Mouse (Mus musculus) ES-E14 (cell line): ENCODE measurements around the gene Gpr68.

ENCODE experiments used
- CHD2 ChIP-seq: IDR thresholded peaks from 2 replicates; pipeline ENCODE4 v1.6.1; 2014; ENCODE audit warnings: mild to moderate bottlenecking, low read depth, low read length, inconsistent platforms
- ZC3H11A ChIP-seq: IDR thresholded peaks from 2 replicates; pipeline ENCODE4 v1.6.1; 2012; ENCODE audit warnings: low read depth, mild to moderate bottlenecking, inconsistent platforms, low read length, borderline replicate concordance

GRCm38 (mm10) chr12:100900901-100901300 lies 7.1 kb downstream of the Gpr68 start:
- TF ChIP-seq ZC3H11A: no peak
- TF ChIP-seq CHD2: no peak
